Mouse (Mus musculus) myocyte (in vitro differentiated cells): ENCODE data around the gene H2-M10.5.
"Not testable (repeated sequence)": the region's sequence is repeated elsewhere in the genome, so short reads cannot be mapped to it uniquely, and the experiment has no call there.

ENCODE experiments used
- MAX ChIP-seq: IDR thresholded peaks from one replicate; pipeline ENCODE4 v1.6.1; 2011; ENCODE audit warnings: low read depth, mild to moderate bottlenecking, control low read depth
- POLR2A ChIP-seq: IDR thresholded peaks from one replicate; pipeline ENCODE4 v1.6.1; 2011; ENCODE audit warnings: low read depth, mild to moderate bottlenecking, control low read depth, moderate library complexity; ENCODE audit not compliant: insufficient read length
- TCF3 ChIP-seq: IDR thresholded peaks from one replicate; pipeline ENCODE4 v1.6.1; 2011; ENCODE audit warnings: low read depth, control low read depth; ENCODE audit not compliant: insufficient read length

DNA sequence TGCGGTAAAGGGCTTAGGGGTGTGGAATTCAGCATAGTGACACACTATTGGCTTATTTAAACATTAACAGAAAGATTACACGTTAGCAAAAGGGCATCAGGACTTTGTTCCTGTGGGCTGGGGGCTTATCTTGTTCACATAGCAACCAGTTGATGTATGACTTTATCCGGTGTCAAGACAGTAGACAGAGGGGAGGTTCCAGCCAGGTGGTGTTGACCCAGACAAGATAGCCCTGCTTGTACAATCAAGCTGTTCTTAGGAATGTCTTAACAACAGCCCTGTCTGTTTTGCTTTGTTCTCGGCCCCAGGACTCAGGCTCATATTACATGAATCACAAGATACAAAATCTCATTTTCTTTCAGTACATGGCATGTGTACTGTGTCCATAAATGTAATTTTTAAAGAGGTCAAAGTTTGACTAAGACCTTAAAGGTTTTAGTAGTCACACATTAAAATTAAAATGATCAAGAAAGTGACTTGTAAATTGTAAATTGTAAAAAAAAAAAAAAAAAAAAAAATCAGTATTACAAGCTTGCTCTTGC, 27.3 kb downstream of the H2-M10.5 start:
- not testable (repeated sequence) for TF ChIP-seq MAX, POLR2A, TCF3
